Mouse (Mus musculus): ENCODE measurements at regions not wholly inside any gene's neighbourhood (a gene's known extent, or its start where the extent isn't known, plus 50 kb on each side); places are given as distances from the start of the nearest gene placed in this dataset.

GRCm38 (mm10) chr9:113457169-113457850, 250.7 kb downstream of the Pdcd6ip start:
- no peak for TF ChIP-seq CTCF (conservative IDR thresholded peaks at IDR 0.05; ENCODE audit: insufficient read depth, insufficient read length, low read depth, low read length)
- no peak for TF ChIP-seq POLR2A (IDR thresholded peaks at IDR 0.05; ENCODE audit: low read depth, low read length)
